Mouse (Mus musculus) liver, embryonic 13.5 days (tissue): ENCODE measurements around the gene Cir1. TPM values are rescaled to one million over a fixed set of nuclear protein-coding genes. Genes with fewer than 3 reads are reported as not detected.

ENCODE experiments used
- ATAC-seq: fragments of 200-750 bp; cut with Nextera tagmentation; 2 replicates; pipeline ENCODE4 v1.8.0; 2017; ENCODE audit warnings: low read depth, mild to moderate bottlenecking, moderate number of reproducible peaks, moderate library complexity
- DNase-seq: peaks from one replicate; pipeline ENCODE4 v3.0.0; 2022
- H3K27ac ChIP-seq: fragments of 300-500 bp; sonication (generic); 2 replicates; pipeline ENCODE4 v1.5.1; 2015; ENCODE audit warnings: moderate library complexity, mild to moderate bottlenecking, inconsistent platforms
- H3K27me3 ChIP-seq: fragments of 300-500 bp; sonication (generic); 2 replicates; pipeline ENCODE4 v1.6.1; 2015; ENCODE audit warnings: mild to moderate bottlenecking, inconsistent platforms
- H3K36me3 ChIP-seq: fragments of 300-500 bp; sonication (generic); 2 replicates; pipeline ENCODE4 v1.6.1; 2015; ENCODE audit warnings: mild to moderate bottlenecking, inconsistent platforms
- H3K4me1 ChIP-seq: fragments of 300-500 bp; sonication (generic); replicated peaks from 2 replicates; pipeline ENCODE4 v1.6.1; 2015; ENCODE audit warnings: inconsistent platforms
- H3K4me2 ChIP-seq: fragments of 300-500 bp; sonication (generic); 2 replicates; pipeline ENCODE4 v1.6.1; 2015; ENCODE audit warnings: inconsistent platforms, mild to moderate bottlenecking, moderate library complexity
- H3K4me3 ChIP-seq: fragments of 300-500 bp; sonication (generic); replicated peaks from 2 replicates; pipeline ENCODE4 v1.5.1; 2015; ENCODE audit warnings: mild to moderate bottlenecking, inconsistent platforms
- H3K9ac ChIP-seq: fragments of 300-500 bp; sonication (generic); 2 replicates; pipeline ENCODE4 v1.6.1; 2015; ENCODE audit warnings: mild to moderate bottlenecking, inconsistent platforms
- H3K9me3 ChIP-seq: fragments of 300-500 bp; sonication (generic); replicated peaks from 2 replicates; pipeline ENCODE4 v1.6.1; 2016; ENCODE audit warnings: inconsistent platforms
- WGBS: fragments of 180-500 bp; shearing (Covaris S2); methylation state at CpG from one replicate; pipeline ENCODE4 v1.1.7; 2015; ENCODE audit not compliant: insufficient replicate concordance; 5-methylcytosine and 5-hydroxymethylcytosine counted together
- polyA plus RNA-seq: library from polyadenylated mRNA; unstranded; fragments of >200 nt; fragmentation: Nextera tagmentation; extraction: Ambion mirVana; gene quantifications from 2 replicates; pipeline ENCODE4 v1.2.1, GENCODE M21; 2015

Cir1 gene
- polyA plus RNA-seq, 1 experiment from 2014 or later = 21.3 TPM

GRCm38 (mm10) chr2:73263794-73264610, 48.5 kb downstream of the Cir1 start:
- DNase-seq = no peak
- Histone ChIP-seq H3K36me3 (no peaks in the 10 kb centered on the region), H3K4me2 (peak overlapping the region; percentile 51), H3K27ac (no peak overlapping the region), H3K9me3 (no peaks in the 10 kb centered on the region), H3K4me3 (peak overlapping the region; percentile 36), H3K4me1 (peaks cover 10% of the 10 kb centered on the region), H3K9ac (no peak overlapping the region), H3K27me3 (peaks cover 81% of the 10 kb centered on the region)
- ATAC-seq = no peak
- WGBS = 3% methylated on average over 38 of the region's 38 CpGs

GRCm38 (mm10) chr2:73263172-73263765, 49.2 kb downstream of the Cir1 start:
- Histone ChIP-seq H3K9me3 (no peaks in the 10 kb centered on the region), H3K27ac (no peak overlapping the region), H3K9ac (no peak overlapping the region), H3K4me1 (peaks cover 10% of the 10 kb centered on the region), H3K27me3 (peaks cover 80% of the 10 kb centered on the region), H3K36me3 (no peaks in the 10 kb centered on the region), H3K4me2 (peak overlapping the region; percentile 51), H3K4me3 (peak overlapping the region; percentile 36)
- DNase-seq = no peak
- WGBS = 8% methylated on average over 16 of the region's 16 CpGs
- ATAC-seq = no peak

DNA sequence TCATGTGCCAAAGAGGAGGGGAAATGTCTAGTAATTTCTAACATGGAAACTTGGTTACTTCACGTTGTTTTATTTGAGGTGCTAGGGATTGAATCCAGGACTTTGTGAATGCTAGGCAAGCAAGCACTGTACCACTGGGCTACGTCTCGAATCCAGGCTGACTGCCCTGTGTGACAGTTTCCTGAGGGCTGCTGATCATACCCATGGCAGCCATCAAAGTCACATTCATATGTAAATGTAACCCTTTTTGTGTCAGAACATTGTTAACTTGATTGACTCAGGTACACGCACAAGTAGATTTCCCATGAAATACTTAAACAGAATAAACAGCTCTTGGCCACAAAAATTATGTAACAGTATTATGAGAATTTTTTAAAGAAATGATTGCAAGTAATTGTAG, 63.8 kb downstream of the Cir1 start:
- Histone ChIP-seq H3K27me3 (0 out of 2 replicates have a peak, but pooled peaks cover 5% of the 10 kb centered on the region), H3K4me1 (no peaks in the 10 kb centered on the region), H3K9ac (no peak overlapping the region), H3K9me3 (no peaks in the 10 kb centered on the region), H3K4me2 (no peak overlapping the region), H3K27ac (no peak overlapping the region), H3K4me3 (no peak overlapping the region), H3K36me3 (no peaks in the 10 kb centered on the region)
- ATAC-seq = no peak
- DNase-seq = no peak
- WGBS = 65% methylated on average over 4 of the region's 4 CpGs

GRCm38 (mm10) chr2:73241299-73241698, 71.2 kb downstream of the Cir1 start:
- no peaks in the 10 kb centered on the region for H3K36me3 ChIP-seq
- H3K27me3 ChIP-seq = peaks cover 8% of the 10 kb centered on the region; the same call in 1 of the 2 replicates
- no peak overlapping the region for H3K27ac ChIP-seq
- no peaks in the 10 kb centered on the region for H3K9me3 ChIP-seq
- no peak overlapping the region for H3K4me2 ChIP-seq
- H3K4me3 ChIP-seq = no peak overlapping the region
- ATAC-seq (no peak), DNase-seq (no peak)
- H3K4me1 ChIP-seq = no peaks in the 10 kb centered on the region
- H3K9ac ChIP-seq = no peak overlapping the region
- WGBS = 60% methylated on average over 4 of the region's 4 CpGs

Other genes starting within 250 kb of the Cir1 start
- gene Ola1, start 93.8 kb downstream of the Cir1 start, polyA plus RNA-seq = 67.1 and 82.1 TPM in 2 replicates
- gene Sp9, start 40.8 kb downstream of the Cir1 start, polyA plus RNA-seq = not detected in 2 replicates
- 26.3 and 30.4 TPM in 2 replicates for gene Scrn3, start 100 bp downstream of the Cir1 start, polyA plus RNA-seq
- 8.3 and 8.9 TPM in 2 replicates for gene Gpr155, start 73.9 kb upstream of the Cir1 start, polyA plus RNA-seq
- 3.4 and 4.6 TPM in 2 replicates for gene Wipf1, start 217.0 kb upstream of the Cir1 start, polyA plus RNA-seq